Comparison of ENCODE assay signal across 8 mouse cellular contexts in genomic region chr13:23751478-23751956, GRCm38 (mm10). TPM values are rescaled to one million over a fixed set of nuclear protein-coding genes. Genes with fewer than 3 reads are reported as not detected.
DNase-seq lines count a peak whose midpoint lies in the region; ATAC-seq and TF ChIP-seq lines count a peak whose summit lies in the region.

No protein-coding gene starts in this region.

- H3K27ac ChIP-seq in left cerebral cortex, adult 2 months = peak overlapping the region; percentile 81; the same call in 1 of the 2 replicates
- peak overlapping the region; percentile 95 for H3K27ac ChIP-seq in hindbrain, embryonic 12.5 days
- peak overlapping the region; percentile 94 for H3K27ac ChIP-seq in midbrain, embryonic 11.5 days (ENCODE audit: low read depth, low read length)

- H3K9ac ChIP-seq in hindbrain, embryonic 12.5 days = 0 out of 2 replicates have a peak overlapping the region, but pooled peaks have one; percentile 41
- peak overlapping the region; percentile 70 for H3K9ac ChIP-seq in midbrain, embryonic 11.5 days (ENCODE audit: low read length)

- WGBS in hindbrain, embryonic 12.5 days = 1% methylated on average over 11 of the region's 11 CpGs
- WGBS in midbrain, embryonic 11.5 days = 2% methylated on average over 11 of the region's 11 CpGs

- TF ChIP-seq CTCF in left cerebral cortex, adult 2 months (IDR thresholded peaks at IDR 0.05) = no peak

- H3K4me1 ChIP-seq in hindbrain, embryonic 12.5 days = peaks cover 9% of the 10 kb centered on the region
- H3K4me1 ChIP-seq in midbrain, embryonic 11.5 days (ENCODE audit: control insufficient read depth, insufficient read depth, low read length) = peaks cover 13% of the 10 kb centered on the region

- intact Hi-C loops in left cerebral cortex, adult 2 months (cut with DNase I) = loop anchor here (5.0 kb wide), 1 partner anchor 1999 kb away; the partner anchor contains the start of genes Hist1h2ak, Hist1h2bn and Hist1h4k

- no peaks in the 10 kb centered on the region for H3K9me3 ChIP-seq in hindbrain, embryonic 12.5 days (replicated peaks)
- H3K9me3 ChIP-seq in midbrain, embryonic 11.5 days (ENCODE audit: control insufficient read depth, low read length) = no peaks in the 10 kb centered on the region

- DNase-seq in left cerebral cortex, adult 2 months (ENCODE audit: extremely low spot score in 1 of 2, low spot score in 2 of 2) = no peak
- no peak for DNase-seq in left cerebral cortex, adult 9 months (ENCODE audit: low spot score in 2 of 2)
- DNase-seq in brain, adult 2 months (ENCODE audit: low read depth, low spot score) = peak; percentile 16
- peak; percentile 91 for DNase-seq in midbrain, embryonic 11.5 days (ENCODE audit: low spot score, missing footprints)
- DNase-seq in frontal cortex, postnatal 25 days (ENCODE audit: low spot score in 2 of 2) = no peak
- DNase-seq in urinary bladder, postnatal 25 days (ENCODE audit: low spot score) = no peak
- DNase-seq in right cerebral cortex, postnatal 25 days = no peak

- peak overlapping the region; percentile 41 for H3K4me3 ChIP-seq in left cerebral cortex, adult 2 months
- H3K4me3 ChIP-seq in hindbrain, embryonic 12.5 days = peak overlapping the region; percentile 38
- peak overlapping the region; percentile 38 for H3K4me3 ChIP-seq in midbrain, embryonic 11.5 days (ENCODE audit: low read depth, low read length)

- H3K27me3 ChIP-seq in hindbrain, embryonic 12.5 days = no peaks in the 10 kb centered on the region
- no peaks in the 10 kb centered on the region for H3K27me3 ChIP-seq in midbrain, embryonic 11.5 days (ENCODE audit: control insufficient read depth, insufficient read depth, low read length)

- peak overlapping the region; percentile 61 for H3K4me2 ChIP-seq in hindbrain, embryonic 12.5 days (replicated peaks)
- H3K4me2 ChIP-seq in midbrain, embryonic 11.5 days = peak overlapping the region; percentile 51

- no peaks in the 10 kb centered on the region for H3K36me3 ChIP-seq in hindbrain, embryonic 12.5 days
- H3K36me3 ChIP-seq in midbrain, embryonic 11.5 days (ENCODE audit: control insufficient read depth, insufficient read depth, low read length) = no peaks in the 10 kb centered on the region

- ATAC-seq in hindbrain, embryonic 12.5 days (ENCODE audit: low FRiP score) = peak; percentile 36
- ATAC-seq in midbrain, embryonic 11.5 days (ENCODE audit: low FRiP score) = peak; percentile 34; the same call in 1 of the 2 replicates

RNA-seq across cellular contexts. Expression of gene Hist1h3b, which starts 0.6 kb away (rescaled TPM):
- total RNA-seq in left cerebral cortex, adult 2 months (2021) = 1 to 10 TPM; 6.6 to 7.5 TPM
- polyA plus RNA-seq in hindbrain, embryonic 12.5 days (2016; fragmentation: Nextera tagmentation; extraction: Ambion mirVana) = 4.5 and 11.1 TPM in 2 replicates
- polyA plus RNA-seq in midbrain, embryonic 11.5 days (2014; fragmentation: Nextera tagmentation; extraction: Ambion mirVana) = 7.5 and 13.2 TPM in 2 replicates

RNA-seq across cellular contexts. Expression of gene Hist1h2ab, which starts 0.6 kb away (rescaled TPM):
- 10 to 100 TPM; 19.9 to 21.0 TPM for total RNA-seq in left cerebral cortex, adult 2 months (2021)
- 22.4 and 45.2 TPM in 2 replicates for polyA plus RNA-seq in hindbrain, embryonic 12.5 days (2016; fragmentation: Nextera tagmentation; extraction: Ambion mirVana)
- polyA plus RNA-seq in midbrain, embryonic 11.5 days (2014; fragmentation: Nextera tagmentation; extraction: Ambion mirVana) = 42.8 and 57.5 TPM in 2 replicates

RNA-seq across cellular contexts. Expression of gene Hist1h2bb, which starts 5.0 kb away (rescaled TPM):
- total RNA-seq in left cerebral cortex, adult 2 months (2021) = 10 to 100 TPM; 12.3 to 19.0 TPM
- polyA plus RNA-seq in hindbrain, embryonic 12.5 days (2016; fragmentation: Nextera tagmentation; extraction: Ambion mirVana) = 2.2 and 2.9 TPM in 2 replicates
- polyA plus RNA-seq in midbrain, embryonic 11.5 days (2014; fragmentation: Nextera tagmentation; extraction: Ambion mirVana) = 2.1 and 2.4 TPM in 2 replicates

RNA-seq across cellular contexts. Expression of gene Hist1h4b, which starts 5.3 kb away (rescaled TPM):
- total RNA-seq in left cerebral cortex, adult 2 months (2021) = 10 to 100 TPM; 62.5 to 93.5 TPM
- polyA plus RNA-seq in hindbrain, embryonic 12.5 days (2016; fragmentation: Nextera tagmentation; extraction: Ambion mirVana) = 5.0 and 5.5 TPM in 2 replicates
- 3.9 and 5.5 TPM in 2 replicates for polyA plus RNA-seq in midbrain, embryonic 11.5 days (2014; fragmentation: Nextera tagmentation; extraction: Ambion mirVana)

RNA-seq across cellular contexts. Expression of gene Hist1h3c, which starts 6.1 kb away (rescaled TPM):
- 1 to 10 TPM; 1.0 to 1.3 TPM for total RNA-seq in left cerebral cortex, adult 2 months (2021)
- polyA plus RNA-seq in hindbrain, embryonic 12.5 days (2016; fragmentation: Nextera tagmentation; extraction: Ambion mirVana) = 9.7 and 11.6 TPM in 2 replicates
- 8.6 and 9.2 TPM in 2 replicates for polyA plus RNA-seq in midbrain, embryonic 11.5 days (2014; fragmentation: Nextera tagmentation; extraction: Ambion mirVana)

Comparison
In these comparisons a context has a peak if more than half of its experiments do, and no peak if none do; other contexts are left out.
1. DNase-seq: peak in brain, adult 2 months (single experiment) and midbrain, embryonic 11.5 days (single experiment); none in left cerebral cortex, adult 2 months (0 of 2), left cerebral cortex, adult 9 months (0 of 2), frontal cortex, postnatal 25 days (0 of 2), urinary bladder, postnatal 25 days (single experiment) and right cerebral cortex, postnatal 25 days (single experiment).
2. Peak in every context shown above with its lines, with median percentiles within 50 percentile points of each other: H3K27ac ChIP-seq and H3K4me3 ChIP-seq.